Mouse (Mus musculus): ENCODE results near the gene Efs. TPM values are rescaled to one million over a fixed set of nuclear protein-coding genes. Genes with fewer than 3 reads are reported as not detected.
"Not testable (repeated sequence)": the region's sequence is repeated elsewhere in the genome, so short reads cannot be mapped to it uniquely, and the experiment has no call there.

Gene Efs
- total RNA-seq (2018; cell fraction: chromatin; rRNA removed) = 1 to 10 TPM in 1 of 26 experiments, not detected in 25; 2.9 TPM
- total RNA-seq (2018; cell fraction: cytosol; rRNA removed) = not detected
- under 1 TPM in 1 of 26 experiments, not detected in 25; 0.41 TPM for total RNA-seq (2018; cell fraction: nucleus; rRNA removed)
- not detected in 3 replicates for polyA plus RNA-seq (2018)

- no peak within 1 kb of the TSS for H3K4me3 ChIP-seq (ENCODE audit: inconsistent target)
- H3K27ac ChIP-seq = no peak within 1 kb of the TSS
- no peaks in the 10 kb centered on the region for H3K79me2 ChIP-seq (ENCODE audit: inconsistent target)
- H3K36me3 ChIP-seq (ENCODE audit: inconsistent target) = no peaks in the 10 kb centered on the region
- WGBS (ENCODE audit: missing documents) = 17% methylated on average over 51 of the region's 57 CpGs
Observed at GRCm38 (mm10) chr14:54925349-54926342, at the start of gene Efs. TSS of gene Efs (minus strand) at chr14:54926126.

DNA sequence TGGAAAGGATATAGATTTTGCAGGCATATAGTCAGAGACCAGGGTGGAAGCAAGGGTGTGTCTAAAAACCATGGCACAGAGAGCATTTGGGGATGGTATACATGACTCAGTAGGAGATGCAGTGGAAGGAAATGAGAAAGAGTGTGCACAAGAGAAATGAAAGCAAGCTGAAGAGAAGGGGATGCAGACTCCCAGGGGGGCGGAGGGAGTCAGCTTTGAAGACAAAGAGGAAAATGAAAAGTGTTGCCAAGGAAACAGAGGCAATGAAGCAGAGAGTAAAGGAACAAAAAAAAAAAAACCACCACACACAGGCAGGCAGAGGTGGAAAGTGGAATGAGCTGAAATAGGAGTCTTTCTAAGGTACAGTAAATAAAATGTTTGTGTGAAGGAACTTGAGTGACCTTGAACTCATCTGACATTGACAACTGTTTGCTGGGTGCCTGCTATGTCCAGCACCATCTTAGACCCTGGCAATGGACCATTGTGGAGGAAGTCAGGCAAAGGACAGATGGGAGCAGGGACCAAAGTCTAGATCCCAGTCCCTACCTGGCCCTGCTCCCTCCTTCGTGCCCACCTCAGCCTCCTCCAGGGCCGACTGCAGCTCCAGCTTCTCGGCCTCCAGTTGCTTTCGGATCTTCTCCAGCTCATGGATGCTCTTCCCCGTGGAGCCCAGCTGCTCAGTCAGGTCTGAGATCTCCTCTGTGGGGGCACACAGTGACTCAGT lies 48.3 kb upstream of the Efs start:
- Histone ChIP-seq H3K36me3 (ENCODE audit: inconsistent target) (no peaks in the 10 kb centered on the region), H3K79me2 (ENCODE audit: inconsistent target) (no peaks in the 10 kb centered on the region), H3K4me3 (ENCODE audit: inconsistent target) (no peak overlapping the region), H3K27ac (no peak overlapping the region)
- WGBS (ENCODE audit: missing documents) = 80% methylated on average over 6 of the region's 6 CpGs

- 85% methylated on average over 5 of the region's 11 CpGs for WGBS (ENCODE audit: missing documents)
- not testable (repeated sequence) for H3K4me3 ChIP-seq (ENCODE audit: inconsistent target)
Observed at GRCm38 (mm10) chr14:54972786-54973185, 46.9 kb upstream of the Efs start.

DNA sequence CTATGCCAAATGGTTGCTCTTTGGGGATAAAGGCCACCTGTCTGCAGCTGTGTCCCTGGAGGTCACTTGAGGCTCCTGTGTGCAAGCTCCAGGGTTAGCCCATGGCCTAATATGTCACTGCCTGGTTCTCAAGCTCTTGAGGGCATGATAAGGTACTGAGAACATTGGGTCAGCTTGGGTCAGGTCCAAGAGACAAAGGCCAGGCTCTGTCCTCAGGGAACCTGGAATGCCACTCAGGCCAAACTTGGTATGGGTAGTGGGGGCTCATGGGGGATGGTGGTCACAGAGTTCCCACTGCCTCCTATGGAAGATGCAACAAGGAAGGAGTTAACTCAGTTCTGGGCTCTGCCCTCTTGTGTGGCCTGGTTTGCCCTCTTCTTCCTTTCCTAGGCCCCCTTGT lies 42.4 kb upstream of the Efs start:
- H3K36me3 ChIP-seq (ENCODE audit: inconsistent target) = no peaks in the 10 kb centered on the region
- no peak overlapping the region for H3K4me3 ChIP-seq (ENCODE audit: inconsistent target)
- H3K27ac ChIP-seq = no peak overlapping the region
- H3K79me2 ChIP-seq (ENCODE audit: inconsistent target) = no peaks in the 10 kb centered on the region

More at GRCm38 (mm10) chr14:54972786-54973185, 46.9 kb upstream of the Efs start:
- H3K27ac ChIP-seq; H3K36me3 ChIP-seq (ENCODE audit: inconsistent target); H3K79me2 ChIP-seq (ENCODE audit: inconsistent target): not testable (repeated sequence)

- no peaks in the 10 kb centered on the region for H3K79me2 ChIP-seq (ENCODE audit: inconsistent target)
- 85% methylated on average over 3 of the region's 3 CpGs for WGBS (ENCODE audit: missing documents)
- no peak overlapping the region for H3K27ac ChIP-seq
- no peak overlapping the region for H3K4me3 ChIP-seq (ENCODE audit: inconsistent target)
- H3K36me3 ChIP-seq (ENCODE audit: inconsistent target) = no peaks in the 10 kb centered on the region
Observed at GRCm38 (mm10) chr14:54967874-54968273, 41.9 kb upstream of the Efs start.

GRCm38 (mm10) chr14:54966320-54966977 lies 40.5 kb upstream of the Efs start, which contains the start of gene Myh6:
TSS of gene Myh6 (minus strand) at chr14:54966927.
- Histone ChIP-seq H3K4me3 (ENCODE audit: inconsistent target) (no peak within 1 kb of the TSS), H3K27ac (no peak within 1 kb of the TSS), H3K36me3 (ENCODE audit: inconsistent target) (no peaks in the 10 kb centered on the region), H3K79me2 (ENCODE audit: inconsistent target) (no peaks in the 10 kb centered on the region)
- 86% methylated on average over 7 of the region's 7 CpGs for WGBS (ENCODE audit: missing documents)

- 73% methylated on average over 6 of the region's 6 CpGs for WGBS (ENCODE audit: missing documents)
- H3K27ac ChIP-seq = no peak overlapping the region
- H3K36me3 ChIP-seq (ENCODE audit: inconsistent target) = no peaks in the 10 kb centered on the region
- no peaks in the 10 kb centered on the region for H3K79me2 ChIP-seq (ENCODE audit: inconsistent target)
- no peak overlapping the region for H3K4me3 ChIP-seq (ENCODE audit: inconsistent target)
Observed at GRCm38 (mm10) chr14:54965631-54966030, 39.7 kb upstream of the Efs start.

GRCm38 (mm10) chr14:54965044-54965443 lies 39.1 kb upstream of the Efs start:
- Histone ChIP-seq H3K79me2 (ENCODE audit: inconsistent target) (no peaks in the 10 kb centered on the region), H3K27ac (no peak overlapping the region), H3K36me3 (ENCODE audit: inconsistent target) (no peaks in the 10 kb centered on the region), H3K4me3 (ENCODE audit: inconsistent target) (no peak overlapping the region)
- WGBS (ENCODE audit: missing documents) = 89% methylated on average over 15 of the region's 15 CpGs

- Histone ChIP-seq H3K4me3 (ENCODE audit: inconsistent target) (no peak overlapping the region), H3K79me2 (ENCODE audit: inconsistent target) (no peaks in the 10 kb centered on the region), H3K27ac (no peak overlapping the region), H3K36me3 (ENCODE audit: inconsistent target) (no peaks in the 10 kb centered on the region)
- 91% methylated on average over 11 of the region's 11 CpGs for WGBS (ENCODE audit: missing documents)
Observed at GRCm38 (mm10) chr14:54963727-54964126, 37.8 kb upstream of the Efs start.

GRCm38 (mm10) chr14:54962714-54963113 lies 36.8 kb upstream of the Efs start:
- Histone ChIP-seq H3K79me2 (ENCODE audit: inconsistent target) (no peaks in the 10 kb centered on the region), H3K4me3 (ENCODE audit: inconsistent target) (no peak overlapping the region), H3K36me3 (ENCODE audit: inconsistent target) (no peaks in the 10 kb centered on the region), H3K27ac (no peak overlapping the region)
- WGBS (ENCODE audit: missing documents) = 95% methylated on average over 7 of the region's 7 CpGs

DNA sequence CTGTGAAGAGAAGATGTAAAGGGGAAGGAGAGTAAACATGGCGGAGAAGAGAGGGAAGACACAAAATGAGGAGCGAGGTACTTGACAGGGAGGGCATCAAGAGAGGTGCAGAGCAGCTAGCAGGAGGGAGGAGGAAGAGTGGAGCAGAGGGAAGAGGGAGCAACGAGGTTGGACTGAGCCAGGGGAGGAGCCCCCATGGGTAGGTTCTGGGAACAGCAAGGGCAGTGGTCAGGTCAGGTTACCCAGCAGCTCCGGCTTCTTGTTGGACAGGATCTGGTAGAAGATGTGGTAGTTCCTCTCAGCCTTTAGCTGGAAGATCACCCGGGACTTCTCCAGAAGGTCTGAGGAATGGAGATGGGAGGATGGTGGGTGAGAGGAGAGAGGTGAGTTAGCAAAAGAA lies 35.6 kb upstream of the Efs start:
- Histone ChIP-seq H3K79me2 (ENCODE audit: inconsistent target) (no peaks in the 10 kb centered on the region), H3K4me3 (ENCODE audit: inconsistent target) (no peak overlapping the region), H3K27ac (no peak overlapping the region), H3K36me3 (ENCODE audit: inconsistent target) (no peaks in the 10 kb centered on the region)
- WGBS (ENCODE audit: missing documents) = 88% methylated on average over 5 of the region's 5 CpGs

GRCm38 (mm10) chr14:54960769-54961168 lies 34.8 kb upstream of the Efs start:
- no peaks in the 10 kb centered on the region for H3K79me2 ChIP-seq (ENCODE audit: inconsistent target)
- H3K36me3 ChIP-seq (ENCODE audit: inconsistent target) = no peaks in the 10 kb centered on the region
- no peak overlapping the region for H3K4me3 ChIP-seq (ENCODE audit: inconsistent target)
- WGBS (ENCODE audit: missing documents) = 46% methylated on average over 10 of the region's 10 CpGs
- H3K27ac ChIP-seq = no peak overlapping the region

- H3K36me3 ChIP-seq (ENCODE audit: inconsistent target); H3K4me3 ChIP-seq (ENCODE audit: inconsistent target); H3K27ac ChIP-seq; H3K79me2 ChIP-seq (ENCODE audit: inconsistent target): not testable (repeated sequence)
- WGBS (ENCODE audit: missing documents) = 90% methylated on average over 11 of the region's 12 CpGs
Observed at GRCm38 (mm10) chr14:54959853-54960613, 34.1 kb upstream of the Efs start.

GRCm38 (mm10) chr14:54959197-54959596 lies 33.3 kb upstream of the Efs start:
- 86% methylated on average over 3 of the region's 3 CpGs for WGBS (ENCODE audit: missing documents)
- no peaks in the 10 kb centered on the region for H3K36me3 ChIP-seq (ENCODE audit: inconsistent target)

More at GRCm38 (mm10) chr14:54959197-54959596, 33.3 kb upstream of the Efs start:
- no peak overlapping the region for H3K4me3 ChIP-seq (ENCODE audit: inconsistent target)
- no peaks in the 10 kb centered on the region for H3K79me2 ChIP-seq (ENCODE audit: inconsistent target)
- no peak overlapping the region for H3K27ac ChIP-seq
